Mouse (Mus musculus): ENCODE data around the gene Trim17. TPM values are rescaled to one million over a fixed set of nuclear protein-coding genes. Genes with fewer than 3 reads are reported as not detected.

Trim17 gene
- polyA plus RNA-seq, 1 experiment from 2014 or later = 0.57 TPM

DNA sequence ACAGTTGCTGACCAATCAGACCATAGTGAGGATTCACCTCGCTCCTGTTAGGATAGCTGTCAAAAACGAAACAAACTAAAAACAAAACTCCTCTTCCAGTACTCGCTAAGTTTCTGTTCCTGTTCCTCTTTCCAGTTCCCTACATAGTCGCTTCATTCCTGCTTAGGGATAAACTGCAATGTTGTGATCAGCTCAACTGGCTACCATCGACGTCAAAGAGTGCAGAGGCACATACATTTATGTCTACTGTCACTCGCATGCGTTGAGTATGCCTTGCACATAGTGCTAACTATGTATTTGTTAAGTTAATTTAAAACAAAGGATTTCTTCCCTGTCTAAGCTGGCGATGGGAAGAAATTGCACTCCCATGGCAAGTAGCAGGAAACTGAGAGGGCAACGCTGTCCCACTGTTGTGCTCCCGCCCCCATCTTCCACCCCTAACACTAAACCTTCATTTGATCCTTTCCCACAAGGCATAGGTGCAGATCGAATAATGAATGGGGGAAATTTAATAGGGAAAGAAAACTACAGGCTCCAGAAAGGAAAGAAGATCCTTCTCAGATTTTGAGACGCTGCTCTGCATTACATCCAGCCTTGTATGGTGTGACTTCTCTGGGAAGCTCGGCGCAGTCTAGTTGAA, 4.8 kb downstream of the Trim17 start:
- WGBS = 31% methylated on average over 15 of the region's 15 CpGs
- Histone ChIP-seq H3K27ac (peak overlapping the region; percentile 64; the same call in 1 of the 2 replicates), H3K4me2 (peak overlapping the region; percentile 95), H3K4me1 (replicated peaks) (peaks cover 41% of the 10 kb centered on the region), H3K9ac (peak overlapping the region; percentile 58), H3K9me3 (replicated peaks) (no peaks in the 10 kb centered on the region), H3K4me3 (peak overlapping the region; percentile 66), H3K27me3 (peaks cover 24% of the 10 kb centered on the region), H3K36me3 (0 out of 2 replicates have a peak, but pooled peaks cover 4% of the 10 kb centered on the region)
- no peak for ATAC-seq (replicated peaks; ENCODE audit: insufficient number of reproducible peaks, insufficient read depth, low FRiP score, low read depth)

GRCm38 (mm10) chr11:58959921-58960465, 5.5 kb downstream of the Trim17 start:
- H3K9me3 ChIP-seq (replicated peaks) = no peaks in the 10 kb centered on the region
- H3K27ac ChIP-seq = peak overlapping the region; percentile 64
- peak; percentile 71 for ATAC-seq (replicated peaks; ENCODE audit: insufficient number of reproducible peaks, insufficient read depth, low FRiP score, low read depth)
- peak overlapping the region; percentile 58 for H3K9ac ChIP-seq
- peaks cover 46% of the 10 kb centered on the region for H3K4me1 ChIP-seq (replicated peaks)
- peak overlapping the region; percentile 66 for H3K4me3 ChIP-seq
- WGBS = 3% methylated on average over 40 of the region's 40 CpGs
- peak overlapping the region; percentile 95 for H3K4me2 ChIP-seq
- peaks cover 24% of the 10 kb centered on the region for H3K27me3 ChIP-seq
- 0 out of 2 replicates have a peak, but pooled peaks cover 4% of the 10 kb centered on the region for H3K36me3 ChIP-seq

- Histone ChIP-seq H3K9me3 (replicated peaks) (no peaks in the 10 kb centered on the region), H3K27me3 (peaks cover 24% of the 10 kb centered on the region), H3K4me1 (replicated peaks) (peaks cover 46% of the 10 kb centered on the region), H3K4me3 (0 out of 2 replicates have a peak overlapping the region, but pooled peaks have one; percentile 8), H3K4me2 (peak overlapping the region; percentile 28), H3K9ac (no peak overlapping the region), H3K36me3 (0 out of 2 replicates have a peak, but pooled peaks cover 4% of the 10 kb centered on the region), H3K27ac (no peak overlapping the region)
- ATAC-seq (replicated peaks; ENCODE audit: insufficient number of reproducible peaks, insufficient read depth, low FRiP score, low read depth) = no peak
- 48% methylated on average over 50 of the region's 50 CpGs for WGBS
Measured at GRCm38 (mm10) chr11:58961364-58962177, 7.1 kb downstream of the Trim17 start.

DNA sequence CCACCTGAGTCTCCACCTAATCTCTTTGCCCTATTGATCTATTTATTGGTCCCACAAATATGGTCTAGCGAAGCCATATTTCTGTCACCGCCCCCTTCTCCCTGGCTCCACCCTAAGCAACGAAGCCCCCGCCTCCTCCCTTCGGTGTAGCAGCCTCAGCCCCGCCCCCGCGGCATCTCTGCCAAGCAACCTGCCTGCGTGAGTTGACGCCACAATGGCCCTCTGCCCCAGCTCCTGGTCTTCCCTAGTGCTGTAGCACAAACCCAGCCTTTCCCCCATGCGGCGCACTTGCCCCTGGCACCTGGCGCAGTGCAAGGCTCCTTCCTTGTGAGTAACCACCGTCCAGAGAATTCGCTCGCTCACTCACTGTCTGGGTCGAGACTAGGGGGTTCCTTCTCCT, 9.1 kb downstream of the Trim17 start:
- H3K36me3 ChIP-seq = no peaks in the 10 kb centered on the region
- H3K27me3 ChIP-seq = peaks cover 24% of the 10 kb centered on the region
- H3K4me2 ChIP-seq = no peak overlapping the region
- no peak for ATAC-seq (replicated peaks; ENCODE audit: insufficient number of reproducible peaks, insufficient read depth, low FRiP score, low read depth)
- H3K9me3 ChIP-seq (replicated peaks) = no peaks in the 10 kb centered on the region
- H3K4me3 ChIP-seq = no peak overlapping the region
- peaks cover 32% of the 10 kb centered on the region for H3K4me1 ChIP-seq (replicated peaks)
- H3K9ac ChIP-seq = no peak overlapping the region
- H3K27ac ChIP-seq = no peak overlapping the region
- WGBS = 31% methylated on average over 17 of the region's 17 CpGs

- Histone ChIP-seq H3K4me1 (replicated peaks) (peaks cover 29% of the 10 kb centered on the region), H3K9ac (no peak overlapping the region), H3K36me3 (no peaks in the 10 kb centered on the region), H3K27ac (no peak overlapping the region), H3K27me3 (peaks cover 24% of the 10 kb centered on the region), H3K4me2 (no peak overlapping the region), H3K4me3 (no peak overlapping the region), H3K9me3 (replicated peaks) (no peaks in the 10 kb centered on the region)
- no peak for ATAC-seq (replicated peaks; ENCODE audit: insufficient number of reproducible peaks, insufficient read depth, low FRiP score, low read depth)
- WGBS = 85% methylated on average over 7 of the region's 7 CpGs
Measured at GRCm38 (mm10) chr11:58964216-58964615, 9.7 kb downstream of the Trim17 start.

DNA sequence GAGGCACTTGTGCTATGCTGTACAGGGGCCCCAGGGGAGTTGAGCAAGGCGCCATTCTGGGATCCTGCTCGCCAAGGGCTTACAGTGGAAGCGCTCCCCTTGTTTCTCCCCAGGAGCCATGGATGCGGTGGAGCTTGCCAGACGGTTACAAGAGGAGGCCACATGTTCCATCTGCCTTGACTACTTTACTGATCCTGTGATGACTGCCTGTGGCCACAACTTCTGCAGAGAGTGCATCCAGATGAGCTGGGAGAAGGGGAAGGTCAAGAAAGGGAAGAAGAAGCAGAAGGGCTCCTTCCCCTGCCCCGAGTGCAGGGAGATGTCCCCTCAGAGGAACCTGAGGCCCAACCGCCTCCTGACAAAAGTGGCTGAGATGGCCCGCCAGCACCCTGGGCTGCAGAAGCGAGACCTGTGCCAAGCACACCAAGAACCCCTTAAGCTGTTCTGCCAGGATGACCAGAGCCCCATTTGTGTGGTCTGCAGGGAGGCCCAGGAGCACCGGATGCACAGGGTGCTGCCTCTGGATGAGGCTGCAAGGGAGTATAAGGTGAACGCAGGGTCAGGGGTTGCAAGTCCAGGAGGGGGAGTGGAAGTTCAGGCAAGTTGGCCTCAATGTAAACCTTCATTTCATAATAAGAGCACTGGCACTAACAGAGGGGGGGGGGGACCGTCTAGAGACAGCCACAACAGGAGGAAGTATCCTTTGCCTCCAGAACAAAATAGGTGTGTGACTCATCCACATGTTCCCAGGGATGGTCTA, 10.7 kb downstream of the Trim17 start:
- H3K4me2 ChIP-seq = no peak overlapping the region
- H3K36me3 ChIP-seq = no peaks in the 10 kb centered on the region
- no peak for ATAC-seq (replicated peaks; ENCODE audit: insufficient number of reproducible peaks, insufficient read depth, low FRiP score, low read depth)
- H3K27ac ChIP-seq = no peak overlapping the region
- peaks cover 24% of the 10 kb centered on the region for H3K27me3 ChIP-seq
- H3K4me3 ChIP-seq = no peak overlapping the region
- peaks cover 22% of the 10 kb centered on the region for H3K4me1 ChIP-seq (replicated peaks)
- WGBS = 29% methylated on average over 12 of the region's 12 CpGs
- no peak overlapping the region for H3K9ac ChIP-seq
- no peaks in the 10 kb centered on the region for H3K9me3 ChIP-seq (replicated peaks)

DNA sequence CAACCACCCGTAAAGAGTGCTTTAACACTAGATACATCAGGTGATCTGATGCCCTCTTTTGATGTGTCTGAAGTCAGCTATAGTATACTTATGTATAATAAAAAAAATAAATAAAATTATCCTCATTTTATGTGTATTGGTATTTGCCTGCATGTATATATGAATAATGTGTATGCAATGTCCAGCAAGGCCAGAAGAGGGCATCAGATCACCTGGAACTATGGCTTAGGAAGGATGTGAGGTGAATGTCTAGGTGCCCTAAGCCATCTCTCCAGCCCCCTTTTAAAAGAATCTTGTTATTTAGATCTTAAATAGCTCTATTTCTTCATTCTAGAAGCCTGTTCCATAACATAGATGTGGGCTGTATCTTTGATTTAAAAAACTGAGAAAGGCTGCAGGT, 12.9 kb downstream of the Trim17 start:
- Histone ChIP-seq H3K9me3 (replicated peaks) (no peaks in the 10 kb centered on the region), H3K27me3 (peaks cover 14% of the 10 kb centered on the region), H3K4me1 (replicated peaks) (peaks cover 31% of the 10 kb centered on the region), H3K36me3 (no peaks in the 10 kb centered on the region), H3K9ac (no peak overlapping the region), H3K4me2 (no peak overlapping the region), H3K4me3 (no peak overlapping the region), H3K27ac (no peak overlapping the region)
- WGBS = 92% methylated on average over 1 of the region's 1 CpGs
- no peak for ATAC-seq (replicated peaks; ENCODE audit: insufficient number of reproducible peaks, insufficient read depth, low FRiP score, low read depth)

- no peak overlapping the region for H3K27ac ChIP-seq
- peaks cover 30% of the 10 kb centered on the region for H3K4me1 ChIP-seq (replicated peaks)
- H3K9me3 ChIP-seq (replicated peaks) = no peaks in the 10 kb centered on the region
- 76% methylated on average over 7 of the region's 7 CpGs for WGBS
- H3K36me3 ChIP-seq = no peaks in the 10 kb centered on the region
- H3K9ac ChIP-seq = no peak overlapping the region
- no peak overlapping the region for H3K4me3 ChIP-seq
- peaks cover 3% of the 10 kb centered on the region; the same call in 1 of the 2 replicates for H3K27me3 ChIP-seq
- H3K4me2 ChIP-seq = no peak overlapping the region
- no peak for ATAC-seq (replicated peaks; ENCODE audit: insufficient number of reproducible peaks, insufficient read depth, low FRiP score, low read depth)
Measured at GRCm38 (mm10) chr11:58968551-58968950, 14.1 kb downstream of the Trim17 start.

- peaks cover 28% of the 10 kb centered on the region for H3K4me1 ChIP-seq (replicated peaks)
- WGBS = 57% methylated on average over 8 of the region's 8 CpGs
- no peak overlapping the region for H3K27ac ChIP-seq
- no peak for ATAC-seq (replicated peaks; ENCODE audit: insufficient number of reproducible peaks, insufficient read depth, low FRiP score, low read depth)
- no peak overlapping the region for H3K9ac ChIP-seq
- no peak overlapping the region for H3K4me3 ChIP-seq
- no peak overlapping the region for H3K4me2 ChIP-seq
- no peaks in the 10 kb centered on the region for H3K36me3 ChIP-seq
- H3K27me3 ChIP-seq = no peaks in the 10 kb centered on the region
- no peaks in the 10 kb centered on the region for H3K9me3 ChIP-seq (replicated peaks)
Measured at GRCm38 (mm10) chr11:58969027-58969426, 14.5 kb downstream of the Trim17 start.

- Histone ChIP-seq H3K4me1 (replicated peaks) (peaks cover 26% of the 10 kb centered on the region), H3K9ac (no peak overlapping the region), H3K9me3 (replicated peaks) (no peaks in the 10 kb centered on the region), H3K27ac (no peak overlapping the region), H3K36me3 (no peaks in the 10 kb centered on the region), H3K4me2 (no peak overlapping the region), H3K27me3 (no peaks in the 10 kb centered on the region), H3K4me3 (no peak overlapping the region)
- WGBS = 65% methylated on average over 6 of the region's 6 CpGs
- no peak for ATAC-seq (replicated peaks; ENCODE audit: insufficient number of reproducible peaks, insufficient read depth, low FRiP score, low read depth)
Measured at GRCm38 (mm10) chr11:58969659-58970058, 15.2 kb downstream of the Trim17 start.
